Mouse (Mus musculus) urinary bladder, postnatal 4 days (tissue): ENCODE data around the gene Rab30.
"Not testable (repeated sequence)": the region's sequence is repeated elsewhere in the genome, so short reads cannot be mapped to it uniquely, and the experiment has no call there.

Source experiments
- DNase-seq, 2 experiments: peaks; one replicate each; pipeline ENCODE4 v3.0.0; 2021 to 2022; ENCODE audit warnings: low spot score in 2 of 2

Gene Rab30

DNA sequence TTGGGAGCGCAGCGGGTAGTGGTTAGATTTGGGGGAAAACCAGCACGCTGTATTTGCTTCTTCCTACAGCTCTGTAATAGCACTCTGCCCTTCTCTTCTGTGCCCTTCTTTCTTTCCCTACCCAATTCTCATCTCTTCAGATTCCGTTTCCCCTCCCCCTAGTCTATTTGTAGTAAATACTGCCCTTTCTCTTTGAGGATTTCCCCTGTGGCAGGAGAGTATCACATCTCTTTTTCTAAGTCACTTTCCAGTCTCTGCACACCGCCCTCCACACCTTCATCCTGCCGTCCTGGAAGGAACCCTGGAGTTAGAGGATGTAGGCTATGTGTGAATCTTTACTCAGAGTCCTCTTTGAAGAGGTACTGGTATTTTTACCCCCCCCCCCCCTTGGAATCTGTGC lies 1.9 kb downstream of the Rab30 start:
- DNase-seq: no peak

DNA sequence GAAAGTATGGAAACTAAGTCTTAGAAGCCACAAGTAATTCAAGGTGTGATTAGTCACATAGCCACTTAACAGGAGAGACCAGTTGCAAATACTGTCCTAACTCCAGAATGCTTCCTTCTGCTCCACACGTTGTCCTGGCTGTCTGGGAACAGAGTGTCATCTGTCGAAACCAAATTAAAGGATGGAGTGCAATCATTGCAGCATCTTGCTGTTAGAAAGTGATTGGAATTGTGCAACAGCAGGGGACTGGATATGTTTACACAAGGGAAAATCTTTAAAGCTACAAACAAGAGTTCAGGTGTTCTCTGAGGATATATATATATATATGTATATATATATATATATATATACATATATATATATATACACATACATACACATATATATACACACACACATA lies 9.0 kb downstream of the Rab30 start:
- DNase-seq: no peak

DNA sequence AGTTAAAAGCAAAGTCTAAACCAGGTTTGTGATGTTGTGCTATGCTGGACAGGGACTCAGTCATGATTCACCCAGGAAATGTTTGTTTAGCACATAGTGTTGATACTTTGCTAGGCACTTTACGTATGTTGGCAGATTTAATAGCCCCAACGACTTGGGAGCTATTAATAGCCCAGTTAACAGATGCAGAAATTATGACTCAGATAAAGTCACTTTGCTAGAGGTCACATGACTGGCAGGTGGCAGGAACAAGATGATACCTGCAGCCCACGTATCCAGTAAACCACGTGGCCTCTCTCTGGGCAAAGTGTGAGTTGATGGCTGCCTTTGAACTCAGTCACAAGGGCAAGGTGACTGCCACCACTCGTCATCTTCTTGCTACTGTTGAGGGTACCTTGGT lies 16.7 kb downstream of the Rab30 start:
- peak in 1 of 2 experiments; percentile 33 for DNase-seq

DNA sequence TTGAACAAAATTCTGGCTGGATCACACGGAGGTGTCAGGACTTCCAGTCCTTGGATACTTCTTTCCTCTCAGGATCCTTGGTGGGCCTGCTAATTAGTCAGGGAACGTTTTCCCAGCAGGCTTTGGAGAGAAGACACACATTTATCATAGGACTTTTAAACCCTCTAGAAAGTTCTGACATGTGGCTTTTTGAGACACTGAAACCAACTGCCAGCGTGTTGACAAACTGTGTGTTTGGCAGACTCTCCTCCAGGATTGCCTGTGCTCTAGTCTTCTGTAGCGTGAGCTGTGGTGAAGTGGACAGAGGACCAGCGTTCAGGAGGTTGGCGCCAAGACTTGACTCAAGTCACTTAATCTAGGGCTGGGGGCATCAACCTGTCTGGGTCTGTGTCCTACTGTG lies 19.2 kb downstream of the Rab30 start:
- peak in 1 of 2 experiments; percentile 47 for DNase-seq

DNA sequence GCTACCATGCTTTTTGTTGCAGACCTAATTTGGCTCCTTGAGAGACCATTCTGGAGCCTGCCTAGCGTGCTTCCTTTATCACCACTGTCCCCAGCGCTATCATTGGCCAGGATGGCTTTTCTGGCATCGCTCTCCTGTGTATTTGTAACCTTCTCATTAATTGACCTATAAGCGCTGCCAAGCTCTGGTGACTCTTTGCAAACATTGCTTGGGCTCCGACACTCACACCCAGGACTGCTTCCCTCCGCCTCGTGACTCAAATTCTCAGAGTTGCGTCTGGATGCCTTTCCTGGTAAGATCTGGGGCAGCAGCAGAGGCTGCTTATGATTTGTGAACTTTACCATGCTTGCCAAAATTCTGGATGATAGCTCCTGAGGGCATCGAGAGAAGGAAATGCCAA lies 19.8 kb downstream of the Rab30 start:
- peak in 1 of 2 experiments; percentile 43 for DNase-seq

DNA sequence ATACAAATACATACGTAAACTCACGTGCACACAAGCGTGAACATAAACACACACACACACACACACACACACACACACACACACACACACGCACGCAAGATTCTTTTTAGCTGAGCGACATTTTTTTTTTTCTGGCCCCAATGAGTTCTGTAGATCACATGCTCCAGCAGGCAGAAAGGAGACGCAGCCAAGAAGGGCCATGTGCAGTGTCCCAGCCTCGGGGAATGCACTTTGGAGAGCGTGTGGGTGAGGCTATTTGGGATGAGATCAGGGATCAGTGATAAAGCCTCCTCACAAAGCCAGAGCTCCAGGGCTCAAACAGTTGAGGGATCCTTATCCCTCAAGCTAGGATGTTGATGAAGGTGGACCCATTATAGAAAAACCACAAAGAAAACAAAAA lies 24.0 kb downstream of the Rab30 start:
- DNase-seq: no peak

DNA sequence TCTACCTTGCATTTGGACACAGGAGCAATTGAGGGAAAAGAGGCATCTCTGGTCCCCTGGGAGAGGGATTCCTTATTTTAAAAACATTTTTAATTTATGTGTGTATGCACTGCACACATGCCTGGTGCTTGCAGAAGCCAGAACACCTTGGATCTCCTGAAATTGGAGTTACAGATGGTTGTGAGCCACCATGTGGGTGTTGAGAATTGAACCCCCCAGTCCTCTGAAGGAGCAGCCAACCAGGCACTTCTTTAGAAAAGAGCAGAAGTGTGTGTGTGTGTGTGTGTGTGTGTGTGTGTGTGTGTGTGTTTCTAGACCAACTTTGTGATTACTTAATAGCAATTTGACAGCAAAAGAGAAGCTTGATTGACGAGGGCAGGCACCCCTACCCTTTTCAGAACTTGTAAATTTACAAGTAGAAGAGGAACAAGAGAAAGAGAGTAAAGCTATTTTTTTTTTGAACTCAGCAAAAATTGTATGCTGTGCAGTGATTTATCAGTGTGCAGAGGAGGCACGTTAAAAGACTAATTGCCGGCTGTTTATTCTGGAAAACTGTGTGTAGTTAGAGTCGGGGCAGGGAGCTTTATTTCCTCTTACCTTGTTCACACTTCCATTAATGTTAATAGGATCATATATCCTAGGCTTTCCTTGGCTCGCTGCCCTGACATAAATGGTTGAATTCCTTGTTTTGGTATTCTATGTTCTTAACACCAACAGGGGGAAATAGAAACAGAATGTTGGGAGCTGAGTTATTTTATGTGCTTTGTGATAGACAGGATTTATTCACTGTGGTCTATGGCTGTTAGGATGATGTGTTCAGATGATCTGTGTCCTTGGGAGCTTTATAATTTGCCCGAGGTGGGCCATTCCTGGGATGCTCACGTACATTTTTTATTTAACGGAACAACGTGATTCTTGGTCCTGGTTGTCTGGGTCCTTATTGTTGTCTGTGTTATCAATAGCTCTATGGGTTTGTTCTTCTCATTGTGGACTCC lies 25.0 kb downstream of the Rab30 start:
- DNase-seq: no peak

DNA sequence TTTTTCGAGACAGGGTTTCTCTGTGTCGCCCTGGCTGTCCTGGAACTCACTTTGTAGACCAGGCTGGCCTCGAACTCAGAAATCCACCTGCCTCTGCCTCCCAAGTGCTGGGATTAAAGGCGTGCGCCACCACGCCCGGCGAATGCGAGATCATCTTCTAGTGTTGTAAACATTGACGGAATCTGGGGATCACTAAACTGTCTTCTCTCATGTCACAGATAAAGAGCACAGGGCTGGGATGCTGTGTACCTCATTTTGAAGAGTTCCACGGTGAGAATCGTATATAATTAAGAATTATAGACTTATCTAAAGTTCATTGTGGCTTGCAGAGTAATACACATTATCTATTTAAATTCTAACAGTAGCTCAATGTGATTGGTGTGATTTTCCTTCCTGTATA lies 26.7 kb downstream of the Rab30 start:
- DNase-seq: not testable (repeated sequence)

DNA sequence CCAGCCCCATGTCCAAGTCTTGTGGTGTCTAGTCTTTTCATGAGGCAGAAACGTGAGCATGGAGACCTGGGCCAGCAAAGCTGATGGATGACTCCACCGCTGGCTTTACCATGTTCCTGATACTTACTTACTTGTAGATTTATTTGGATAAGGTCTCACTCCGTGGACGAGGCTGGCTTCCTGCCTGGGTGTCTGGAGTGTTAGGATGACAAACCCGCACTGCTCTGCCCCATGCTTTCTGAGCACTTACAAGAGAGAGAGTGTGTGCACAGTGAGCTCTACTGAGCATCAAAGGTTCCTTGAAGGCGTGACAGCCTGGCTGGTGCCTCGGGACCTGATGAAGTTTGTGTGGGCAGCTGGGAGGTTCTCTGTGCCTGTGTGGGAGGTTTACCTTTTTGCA lies 27.5 kb downstream of the Rab30 start:
- no peak for DNase-seq

DNA sequence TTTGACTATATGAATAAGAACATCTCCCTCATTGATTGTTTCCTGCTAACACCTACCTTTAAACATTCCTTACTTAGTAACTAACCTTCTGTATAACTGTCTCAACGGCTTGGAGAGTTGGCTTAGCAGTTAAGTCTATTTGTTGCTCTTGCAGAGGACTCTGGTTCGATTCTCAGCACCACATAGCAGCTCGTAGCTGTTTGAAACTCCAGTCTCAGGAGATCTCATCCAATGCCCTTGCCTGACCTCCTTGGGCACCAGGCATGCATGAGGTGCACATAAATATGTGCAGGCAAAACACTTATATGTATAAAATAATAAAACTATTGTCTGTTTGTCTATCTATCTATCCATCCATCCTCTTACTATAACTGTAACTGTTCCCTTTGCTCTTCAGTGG lies 31.6 kb downstream of the Rab30 start:
- DNase-seq: no peak

DNA sequence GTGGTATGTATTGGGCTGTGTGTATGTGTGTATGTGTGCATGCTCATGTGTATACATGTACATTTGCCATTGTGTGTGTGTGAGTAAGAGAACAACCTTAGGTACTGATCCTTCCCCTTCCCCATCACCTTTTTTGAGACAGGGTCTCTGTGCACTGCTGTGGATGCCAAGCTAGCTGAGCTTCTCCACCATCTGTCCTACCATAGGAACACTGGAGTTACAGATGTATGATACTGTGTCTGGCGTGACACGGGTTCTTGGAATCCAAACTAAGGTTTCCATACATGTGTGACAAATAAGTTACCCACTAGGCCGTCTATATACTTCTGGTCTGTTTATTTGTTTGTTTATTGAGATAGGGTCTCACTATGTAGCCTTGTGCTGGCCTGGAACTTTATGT lies 32.2 kb downstream of the Rab30 start:
- no peak for DNase-seq

DNA sequence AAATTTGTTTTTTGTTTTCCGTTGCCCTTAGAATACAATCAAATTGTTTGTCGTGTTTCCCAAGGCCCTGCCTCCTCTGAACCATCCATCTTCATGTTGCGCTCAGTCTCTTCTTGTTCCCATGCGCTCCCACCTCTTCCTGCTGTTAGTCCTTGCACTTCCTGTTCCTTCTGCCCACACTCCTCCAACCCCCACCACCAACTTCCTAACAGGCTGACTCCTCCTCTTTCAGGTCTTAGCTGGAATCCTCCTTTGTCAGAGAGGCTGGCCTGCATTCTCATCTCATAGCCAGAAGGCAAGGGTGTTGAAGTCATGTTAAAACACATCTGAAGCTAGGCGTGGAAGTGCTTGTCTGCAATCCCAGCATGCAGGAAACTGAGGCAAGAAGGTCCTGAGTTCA lies 33.3 kb downstream of the Rab30 start:
- DNase-seq: no peak

DNA sequence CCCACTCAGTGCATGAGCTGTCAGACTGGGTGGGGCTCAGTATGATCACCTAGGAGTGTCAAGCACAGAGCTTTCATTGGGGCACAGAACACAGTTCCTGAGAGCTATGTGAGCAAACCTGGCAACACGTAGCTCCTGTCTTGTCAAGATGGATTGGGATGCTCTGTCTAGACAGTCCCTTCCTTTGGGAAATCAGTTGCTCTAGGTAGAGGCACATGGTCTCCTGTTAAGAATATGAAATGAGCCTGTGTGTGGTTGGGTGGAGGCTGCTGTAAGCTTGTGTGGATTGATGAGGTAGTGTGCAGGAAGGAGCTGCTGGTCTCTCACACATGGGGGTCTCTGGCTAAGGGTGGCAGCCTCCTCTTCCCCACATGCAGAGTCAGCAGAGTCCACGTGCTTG lies 34.3 kb downstream of the Rab30 start:
- DNase-seq: no peak

DNA sequence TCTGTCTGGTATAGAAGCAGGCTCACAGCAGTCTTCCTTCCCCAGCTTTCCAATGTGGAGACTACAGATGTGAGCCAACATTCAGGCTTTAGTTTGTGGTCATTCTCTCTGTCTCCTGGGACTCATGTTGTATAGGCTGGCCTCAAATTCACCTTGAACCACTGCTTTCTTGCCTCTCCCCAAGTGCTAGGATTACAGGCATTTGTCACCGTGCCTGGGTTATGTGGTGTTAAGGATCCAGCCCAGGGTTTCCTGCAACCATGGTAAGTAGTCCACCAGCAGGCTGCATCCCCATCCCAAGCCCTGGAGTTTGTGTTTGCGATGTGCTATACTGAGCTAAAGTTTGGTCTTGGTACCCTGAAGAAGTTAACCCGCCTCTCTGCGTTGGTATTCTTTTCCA lies 35.2 kb downstream of the Rab30 start:
- no peak for DNase-seq

DNA sequence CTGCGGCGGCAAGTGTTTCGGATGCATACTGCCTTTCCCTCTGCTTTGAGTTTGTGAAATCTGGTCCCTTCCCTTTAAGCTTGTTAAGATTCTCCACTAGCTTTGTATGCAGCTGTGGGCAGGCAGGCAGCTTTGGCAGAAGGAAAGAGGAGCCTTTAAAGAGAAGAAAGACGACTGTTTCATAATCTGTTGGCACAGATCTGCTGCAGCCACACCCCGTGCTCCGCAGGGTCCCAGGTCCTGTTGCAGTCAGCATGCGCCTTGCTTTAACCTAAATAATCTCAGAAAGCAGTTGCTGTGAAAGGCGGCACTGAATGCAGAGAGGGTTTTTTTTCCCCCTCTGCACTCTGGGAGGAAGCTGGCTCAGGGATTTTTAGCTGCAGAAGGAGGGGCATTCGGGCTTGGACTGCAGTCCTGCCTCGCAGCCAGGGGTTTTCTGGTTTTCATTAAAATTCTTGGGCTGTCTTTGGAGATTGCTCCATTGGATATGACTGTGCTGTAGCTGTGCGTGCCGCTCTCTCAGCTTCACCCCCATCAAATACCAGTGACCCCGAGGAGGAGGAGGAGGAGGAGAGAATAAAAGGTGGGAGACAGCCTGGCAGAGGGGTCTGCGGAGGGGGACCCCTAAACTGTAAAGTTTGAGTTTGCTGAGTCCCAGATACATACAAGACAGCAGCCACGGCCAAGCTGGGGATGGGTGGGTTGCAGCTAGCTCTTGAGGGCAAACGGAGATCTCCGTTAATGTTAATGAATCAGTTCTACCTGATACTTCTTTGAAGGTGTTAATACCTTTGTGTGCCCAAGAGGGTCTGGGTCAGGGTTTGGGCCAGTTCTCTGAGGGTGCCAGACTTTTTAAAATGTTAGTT lies 35.9 kb downstream of the Rab30 start:
- DNase-seq: peak in 1 of 2 experiments; percentile 49

DNA sequence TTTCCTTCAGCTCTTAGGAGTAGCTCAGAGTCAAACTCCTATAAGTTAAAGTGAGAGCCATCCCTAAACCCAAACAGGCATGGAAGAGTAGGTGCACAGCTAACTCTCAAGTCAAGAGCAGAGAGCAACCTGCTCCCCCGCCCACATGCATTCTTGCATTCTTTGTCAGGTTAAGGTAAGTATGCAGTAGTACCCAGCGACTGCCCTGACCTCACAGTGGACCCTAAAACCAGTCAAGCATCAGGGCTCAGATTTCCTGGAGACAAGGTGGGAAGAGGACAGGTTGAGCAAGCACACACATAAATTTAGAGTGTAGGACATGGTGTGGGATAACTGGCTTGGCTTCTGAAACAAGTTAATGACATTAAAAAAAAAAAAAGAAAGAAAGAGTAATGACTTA lies 37.7 kb downstream of the Rab30 start:
- DNase-seq: no peak

DNA sequence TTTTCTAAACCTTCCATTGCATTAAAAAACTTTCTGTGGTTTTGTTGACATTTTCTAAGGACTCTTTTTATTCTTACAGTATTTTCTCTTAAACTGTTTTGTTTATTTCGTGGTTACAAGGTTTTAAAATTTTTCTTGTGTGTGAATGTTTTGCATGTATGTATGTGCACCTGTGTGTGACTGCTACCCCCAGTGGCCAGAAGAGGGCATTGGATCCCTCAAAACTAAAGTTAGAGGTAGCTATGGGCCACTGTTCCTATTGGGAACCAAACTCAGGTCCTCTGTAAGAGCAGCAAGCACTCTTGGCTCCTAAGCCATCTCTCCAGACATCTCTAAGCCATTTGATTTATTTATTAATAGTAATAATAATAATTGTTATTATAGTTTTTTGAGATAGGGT lies 40.0 kb downstream of the Rab30 start:
- no peak for DNase-seq

DNA sequence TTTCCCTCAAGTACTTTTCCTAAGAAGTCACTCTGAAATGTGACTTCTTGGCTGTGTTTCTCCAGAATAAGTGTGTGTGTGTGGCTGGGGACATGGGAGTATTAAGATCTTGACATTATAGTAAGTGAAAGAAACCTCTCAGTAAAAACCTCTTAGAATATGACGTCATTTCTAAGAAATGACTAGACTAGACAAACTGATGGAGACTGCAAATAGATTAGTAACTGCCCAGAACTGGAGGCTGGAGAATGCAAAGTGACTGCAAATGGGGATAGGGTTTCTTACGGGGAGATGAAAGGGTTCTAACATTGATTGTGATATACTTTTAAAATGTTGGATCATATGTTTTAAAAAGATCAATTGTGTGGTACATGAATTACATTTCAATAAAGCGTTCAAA lies 40.5 kb downstream of the Rab30 start:
- no peak for DNase-seq

DNA sequence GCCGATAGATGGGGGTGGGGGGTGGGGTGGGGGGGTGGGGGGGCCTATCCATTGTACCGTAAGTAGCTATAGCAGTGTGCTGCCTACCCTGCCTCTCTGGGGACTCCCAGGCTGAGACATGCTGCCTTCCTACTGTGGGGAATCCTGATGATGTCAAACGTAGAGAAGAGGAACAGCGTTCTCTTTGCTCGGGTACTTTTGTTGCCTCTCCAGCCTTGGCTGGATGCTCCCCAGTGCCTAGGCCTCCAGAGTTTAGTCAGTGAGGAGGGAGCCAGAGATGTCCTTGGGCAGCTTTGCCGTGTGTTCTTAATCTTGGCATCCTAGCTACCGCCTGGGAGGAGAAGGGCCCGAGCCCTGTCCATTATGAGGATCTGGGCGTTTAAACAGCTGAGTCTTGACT lies 41.1 kb downstream of the Rab30 start:
- no peak for DNase-seq

DNA sequence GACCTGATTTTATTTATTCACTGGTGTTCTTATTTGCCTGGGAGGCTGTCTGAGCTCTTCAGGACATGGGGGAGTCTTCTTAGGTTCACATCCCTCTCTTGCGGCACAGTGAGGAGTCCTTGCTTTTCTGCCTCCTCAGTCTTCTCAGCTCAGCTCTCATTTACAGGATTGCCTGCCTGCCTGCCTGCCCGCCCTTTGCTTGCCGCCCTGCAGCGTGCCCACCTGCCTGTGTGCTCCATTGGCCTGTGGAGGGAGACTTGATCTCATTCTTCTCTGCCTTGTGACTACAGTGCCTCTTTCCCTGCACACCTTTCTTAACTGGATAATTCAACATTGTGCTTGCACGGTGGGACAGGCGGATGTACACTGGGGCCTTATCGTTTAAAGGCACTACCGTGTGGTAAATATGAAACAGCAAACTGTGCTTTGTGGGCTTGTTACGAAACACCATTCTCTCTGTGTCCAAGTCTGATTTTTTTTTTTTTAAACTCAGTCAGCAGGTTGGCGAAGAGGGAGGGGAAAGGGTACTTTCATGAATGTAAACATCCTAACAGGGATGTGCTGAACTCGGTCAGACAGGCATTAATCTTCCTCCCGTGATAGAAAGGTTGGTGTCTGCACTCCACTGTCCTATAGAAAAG lies 41.9 kb downstream of the Rab30 start:
- DNase-seq: no peak

DNA sequence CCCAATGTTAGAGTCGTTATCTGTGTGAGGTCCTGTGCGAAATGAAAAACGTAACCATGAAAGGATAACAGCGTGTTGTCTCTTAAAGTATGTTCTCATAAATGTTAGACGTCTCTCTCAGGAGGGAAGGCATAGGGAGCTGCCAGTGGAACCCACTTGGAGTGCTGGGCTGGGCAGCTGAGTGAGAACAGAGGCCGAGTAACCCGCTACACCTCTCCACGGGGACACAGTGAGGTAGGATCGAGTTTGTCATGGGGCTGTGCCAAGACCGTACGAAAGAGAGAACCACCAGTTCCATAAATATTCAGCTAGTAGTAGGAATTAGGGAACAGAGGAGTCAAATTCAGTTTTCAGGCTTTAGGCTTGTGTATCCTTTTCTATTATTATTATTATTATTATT lies 42.5 kb downstream of the Rab30 start:
- DNase-seq: no peak

DNA sequence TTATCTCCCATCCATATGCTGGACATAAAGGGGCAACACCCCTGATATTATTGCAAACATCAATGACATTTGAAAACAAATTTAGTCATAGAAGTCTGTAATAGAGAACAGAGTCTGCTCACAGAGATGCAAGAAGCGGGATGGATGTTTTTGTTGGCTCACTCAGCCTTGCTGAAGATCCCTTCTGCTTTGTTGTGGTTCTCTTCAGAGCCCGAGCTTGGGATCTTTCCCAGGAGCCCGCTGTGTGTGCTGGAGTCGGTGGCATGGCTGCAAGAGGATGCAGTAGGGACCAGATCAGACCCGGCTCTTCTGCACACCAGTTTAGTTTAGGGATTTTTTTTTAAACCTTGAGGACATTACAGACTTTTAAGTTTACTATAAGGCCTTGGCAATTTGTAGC lies 54.3 kb downstream of the Rab30 start:
- no peak for DNase-seq
